Mouse (Mus musculus): ENCODE measurements around the gene Erp29.

The Erp29 gene

DNA sequence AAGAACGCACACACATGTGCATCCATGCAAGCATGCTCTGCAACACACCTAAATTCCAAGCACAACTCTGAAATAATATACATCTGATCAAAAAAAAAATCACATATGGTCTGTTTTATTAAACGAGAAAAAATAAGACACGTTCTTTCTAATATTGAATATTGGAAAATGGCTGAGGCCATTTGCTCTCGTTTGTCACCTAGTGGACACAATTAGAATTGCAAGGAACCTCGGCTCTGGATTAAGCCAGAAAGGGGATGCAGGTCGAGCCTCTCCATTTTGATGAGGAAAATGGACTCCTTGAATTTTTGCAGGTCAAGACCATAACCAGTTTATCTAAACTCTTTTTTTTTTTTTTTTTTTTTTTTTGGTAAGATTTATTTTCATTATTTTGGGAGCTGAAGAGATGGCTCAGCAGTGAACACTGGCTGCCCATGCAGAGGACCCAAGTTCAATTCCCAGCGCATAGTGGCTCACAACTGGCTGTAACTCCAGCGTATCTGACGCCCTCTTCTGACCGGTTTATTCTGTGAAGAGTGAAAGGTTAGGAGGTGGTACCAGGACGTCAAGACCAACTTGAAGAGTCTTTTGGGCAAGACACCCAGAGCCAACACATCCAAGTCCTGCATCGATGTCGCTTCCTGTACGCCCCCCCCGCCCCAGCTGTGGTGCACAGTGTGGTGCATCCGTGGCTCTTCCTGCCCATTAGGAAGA, 59.5 kb downstream of the Erp29 start:
- in situ Hi-C loops (cut with MboI, MseI), result loop anchor here (25.0 kb wide), 1 partner anchor 1744 kb away; the partner anchor contains the start of genes Rhof and Setd1b

DNA sequence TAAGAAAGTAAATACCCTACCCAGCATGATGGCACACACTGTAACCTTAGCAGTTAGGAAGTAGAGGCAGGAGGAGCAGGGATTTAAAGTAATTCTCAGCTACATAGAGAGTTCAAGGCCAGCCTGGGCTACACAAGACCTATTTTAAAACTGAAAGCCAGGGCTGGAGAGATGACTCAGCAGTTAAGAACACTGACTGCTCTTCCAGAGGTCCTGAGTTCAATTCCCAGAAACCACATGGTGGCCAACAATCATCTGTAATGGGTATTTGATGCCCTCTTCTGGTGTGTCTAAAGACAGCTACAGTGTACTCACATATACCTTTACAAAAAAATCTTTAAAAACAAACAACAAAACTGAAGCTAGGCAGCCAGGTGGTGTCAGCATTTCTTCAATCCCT, 62.6 kb downstream of the Erp29 start:
- in situ Hi-C loops (cut with MboI, MseI), result loop anchor here (25.0 kb wide), 1 partner anchor 1748 kb away; the partner anchor contains the start of genes Rhof and Setd1b

DNA sequence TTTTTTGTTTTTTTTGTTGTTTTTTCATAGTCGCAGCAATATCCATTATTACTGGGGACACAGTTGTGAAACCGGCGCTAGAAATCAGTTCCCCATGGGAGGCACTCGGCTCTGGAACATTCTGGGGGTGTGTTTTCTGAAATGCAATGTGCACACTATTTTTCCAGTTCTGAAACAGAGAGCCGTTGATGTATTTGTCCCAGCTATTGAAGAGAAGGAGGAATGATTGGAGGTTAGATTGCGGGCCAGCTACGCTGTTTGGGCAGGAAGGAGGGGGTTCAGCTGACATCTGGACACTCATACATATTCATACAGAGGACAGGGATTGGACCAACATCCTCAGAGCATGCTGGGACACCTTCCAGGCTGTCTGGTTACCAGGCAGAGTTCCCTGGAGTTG, 63.2 kb downstream of the Erp29 start:
- in situ Hi-C loops (cut with MboI, MseI), result loop anchor here (25.0 kb wide), 1 partner anchor 1748 kb away; the partner anchor contains the start of genes Rhof and Setd1b

DNA sequence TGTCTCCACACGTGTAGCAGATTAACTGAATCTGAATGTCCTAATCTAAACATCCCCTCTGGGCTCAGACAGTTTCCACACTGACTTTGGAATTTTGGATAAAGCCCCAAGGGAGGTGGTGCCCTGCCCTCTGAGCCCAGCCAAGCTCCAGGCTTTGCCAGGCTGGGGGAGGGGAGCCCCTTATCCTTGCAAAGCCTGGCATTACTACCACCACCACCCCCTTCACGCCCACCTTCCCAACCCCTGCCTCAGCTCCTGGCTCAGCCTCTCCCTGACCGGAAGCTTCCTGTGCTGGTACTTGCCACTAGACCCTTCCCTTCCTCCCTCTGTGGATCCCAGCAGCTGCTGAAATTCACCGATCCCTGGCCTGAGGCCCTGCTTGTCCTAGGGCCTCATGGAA, 65.2 kb downstream of the Erp29 start:
- in situ Hi-C loops (cut with MboI, MseI), result loop anchor here (25.0 kb wide), 1 partner anchor 1750 kb away; the partner anchor contains the start of genes Rhof and Setd1b

DNA sequence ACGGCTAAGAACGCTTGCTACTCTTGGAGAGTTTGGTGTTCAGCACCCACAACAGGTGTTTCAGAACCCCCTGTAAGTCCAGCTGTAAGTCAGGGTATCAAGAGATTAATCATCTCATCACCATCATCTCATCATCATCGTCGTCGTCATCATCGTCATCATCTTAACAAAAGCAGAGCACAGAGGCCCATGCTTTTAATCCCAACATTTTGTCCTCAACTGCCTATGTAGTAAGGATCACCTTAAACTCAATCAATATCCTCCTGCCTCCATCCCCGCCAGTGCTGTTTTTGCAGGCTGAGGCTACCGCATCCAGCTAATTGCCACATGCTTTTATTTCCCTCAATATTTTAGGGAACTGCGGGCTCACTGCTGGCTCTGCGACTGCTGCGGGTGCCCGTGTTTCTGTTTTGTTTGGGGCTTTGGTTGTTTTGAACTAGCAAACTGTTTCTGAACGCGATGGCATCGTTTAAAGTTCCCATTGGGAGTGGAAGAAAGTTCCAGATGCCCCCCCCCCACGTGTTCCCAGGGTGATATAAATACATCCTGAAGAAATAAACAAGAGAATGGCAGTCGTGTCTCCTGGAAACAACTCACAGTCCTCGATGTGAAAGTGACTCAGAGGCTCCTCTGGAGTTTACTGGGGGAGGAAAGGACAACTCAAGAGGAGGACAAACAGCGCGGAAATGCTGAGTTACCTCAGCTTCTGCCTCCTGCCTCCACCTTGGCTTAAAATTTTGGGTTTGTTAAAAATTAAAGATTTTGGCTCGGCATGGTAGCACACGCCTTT, 66.0 kb downstream of the Erp29 start:
- in situ Hi-C loops (cut with MboI, MseI), result loop anchor here (25.0 kb wide), 1 partner anchor 1751 kb away; the partner anchor contains the start of genes Rhof and Setd1b

DNA sequence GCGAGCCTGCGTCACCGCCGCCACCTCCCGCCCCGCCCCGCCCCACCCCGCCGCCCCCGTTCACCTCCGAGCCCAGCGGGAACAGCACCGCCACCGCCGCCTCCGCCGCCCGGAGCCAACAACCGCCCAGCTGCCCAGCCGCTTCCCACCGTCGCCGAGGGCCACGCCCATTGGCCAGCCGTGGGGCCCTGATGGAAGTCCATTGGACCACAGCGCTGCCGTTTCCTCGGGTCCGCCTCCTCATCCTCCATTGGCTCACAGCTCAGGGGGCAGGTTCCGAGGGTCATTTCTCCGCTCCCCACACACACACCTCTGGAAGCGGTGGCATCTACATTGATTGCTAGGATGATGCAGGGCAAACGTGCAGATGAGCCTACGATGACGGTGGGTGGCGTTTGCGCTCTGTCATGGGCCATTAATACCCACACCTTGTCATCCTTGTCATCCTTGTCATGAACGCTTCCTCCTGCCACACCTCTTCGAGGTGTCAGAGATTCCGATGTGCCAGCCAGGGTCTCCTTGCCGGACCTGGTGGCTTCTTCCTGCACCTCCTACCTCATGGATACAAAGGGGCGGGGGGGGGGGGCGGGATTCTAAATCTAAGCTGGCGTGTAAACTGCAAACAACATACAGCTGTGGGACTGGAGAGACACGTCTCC, 66.7 kb downstream of the Erp29 start, which contains the start of gene Trafd1:
Trafd1 (minus strand) TSS at position 172 of the 659 bp plus-strand sequence.
- in situ Hi-C loops (cut with MboI, MseI), result loop anchor here (25.0 kb wide), 1 partner anchor 1752 kb away; the partner anchor contains the start of genes Rhof and Setd1b

DNA sequence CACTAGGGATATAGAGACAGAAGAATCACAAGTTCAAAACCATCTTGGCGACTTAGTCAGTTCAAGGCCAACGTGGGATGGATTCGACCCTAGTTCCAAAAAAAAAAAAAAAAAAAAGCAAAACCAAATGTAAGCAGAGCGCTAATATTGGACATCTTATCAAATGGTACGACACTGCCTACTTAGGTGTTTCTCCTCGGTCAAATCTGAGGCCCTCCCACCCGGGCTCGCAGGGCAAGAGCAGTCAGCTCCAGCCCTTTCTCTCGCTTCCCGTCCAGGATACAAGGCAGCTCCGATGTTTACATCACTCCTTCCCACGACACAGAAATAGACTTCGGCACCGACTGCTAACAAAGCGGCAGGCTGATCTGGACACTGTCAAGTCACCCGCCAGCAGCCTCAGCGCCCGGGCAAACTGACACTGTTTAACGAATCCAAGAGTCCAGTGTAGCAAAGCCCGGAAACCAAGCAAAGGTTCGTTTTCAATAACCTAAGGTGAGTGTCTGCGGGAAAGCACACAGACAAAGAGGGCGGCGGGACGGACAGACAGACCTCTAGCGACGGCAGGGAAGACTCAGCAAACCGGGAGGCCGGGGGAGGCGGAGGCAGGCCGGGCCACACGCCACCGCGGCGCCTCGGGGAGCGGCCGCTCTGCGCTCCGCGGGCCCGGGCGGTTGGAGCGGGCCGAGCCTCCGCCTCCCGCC, 67.4 kb downstream of the Erp29 start:
- in situ Hi-C loops (cut with MboI, MseI), result loop anchor here (5.0 to 25.0 kb wide), 2 partner anchors 168 to 1752 kb away; partner anchors contain the start of genes Rhof and Setd1b

DNA sequence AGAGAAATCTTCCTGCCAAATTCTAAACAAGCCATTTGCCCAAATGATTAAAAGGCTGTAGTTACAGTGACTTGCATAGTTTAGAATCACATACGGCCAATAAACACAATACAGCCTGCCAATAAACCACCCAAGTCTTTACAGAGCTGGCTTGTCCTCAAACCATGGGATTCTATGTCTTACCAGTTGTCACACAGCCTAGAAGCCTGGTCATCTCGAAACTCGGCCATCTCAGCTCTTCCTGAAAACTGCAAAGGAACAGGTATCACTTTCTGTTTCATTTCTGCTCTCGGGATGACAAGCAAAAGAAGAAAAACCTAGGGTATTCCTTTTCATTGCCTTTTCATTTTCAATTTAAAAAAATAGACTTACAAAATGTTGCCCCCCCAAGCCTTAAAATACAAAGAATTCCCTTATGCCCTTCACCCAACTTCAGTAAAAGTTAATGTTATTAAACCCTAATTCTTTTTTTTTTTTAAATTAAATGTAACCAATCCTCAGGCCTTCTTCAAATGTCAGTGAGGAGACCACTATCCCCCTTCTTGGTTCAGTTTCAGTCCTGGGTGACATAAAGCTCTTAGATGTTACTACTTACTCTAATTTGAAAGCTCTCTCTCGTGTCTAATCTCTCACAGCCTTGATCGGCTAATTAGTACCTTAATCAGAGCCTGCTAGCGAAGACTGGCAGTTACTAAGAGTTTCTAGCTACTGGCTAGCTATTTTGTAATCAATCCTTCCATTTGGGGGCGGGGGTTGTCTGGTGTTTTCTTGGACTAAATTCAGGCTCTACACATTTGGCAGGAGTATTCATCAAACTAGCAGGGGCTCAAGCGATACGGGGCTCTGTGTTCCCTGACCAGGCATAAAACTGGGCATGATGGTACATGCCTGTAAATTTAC, 68.2 kb downstream of the Erp29 start:
- in situ Hi-C loops (cut with MboI, MseI), result loop anchor here (5.0 to 25.0 kb wide), 2 partner anchors 167 to 1753 kb away; partner anchors contain the start of genes Rhof and Setd1b

DNA sequence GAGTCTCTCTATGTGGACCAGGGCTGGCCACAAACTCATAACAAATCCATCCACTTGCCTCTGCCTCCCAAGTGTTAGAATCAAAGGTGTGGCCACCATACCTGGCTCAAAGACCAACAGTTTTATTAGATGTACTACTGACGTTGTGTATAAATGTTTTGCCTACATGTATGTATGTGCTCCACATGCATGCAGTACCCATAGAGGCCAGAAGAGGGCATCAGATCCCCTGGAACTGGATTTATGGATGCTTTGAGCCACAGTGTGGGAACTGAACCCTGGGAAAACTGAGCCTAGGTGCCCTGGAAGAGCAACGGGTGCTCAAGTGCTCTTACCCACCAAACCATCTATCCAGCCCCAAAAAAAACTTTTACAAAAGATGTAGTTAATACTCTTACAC, 71.6 kb downstream of the Erp29 start:
- in situ Hi-C loops (cut with MboI, MseI), result loop anchor here (5.0 to 25.0 kb wide), 2 partner anchors 163 to 1757 kb away; partner anchors contain the start of genes Rhof and Setd1b

DNA sequence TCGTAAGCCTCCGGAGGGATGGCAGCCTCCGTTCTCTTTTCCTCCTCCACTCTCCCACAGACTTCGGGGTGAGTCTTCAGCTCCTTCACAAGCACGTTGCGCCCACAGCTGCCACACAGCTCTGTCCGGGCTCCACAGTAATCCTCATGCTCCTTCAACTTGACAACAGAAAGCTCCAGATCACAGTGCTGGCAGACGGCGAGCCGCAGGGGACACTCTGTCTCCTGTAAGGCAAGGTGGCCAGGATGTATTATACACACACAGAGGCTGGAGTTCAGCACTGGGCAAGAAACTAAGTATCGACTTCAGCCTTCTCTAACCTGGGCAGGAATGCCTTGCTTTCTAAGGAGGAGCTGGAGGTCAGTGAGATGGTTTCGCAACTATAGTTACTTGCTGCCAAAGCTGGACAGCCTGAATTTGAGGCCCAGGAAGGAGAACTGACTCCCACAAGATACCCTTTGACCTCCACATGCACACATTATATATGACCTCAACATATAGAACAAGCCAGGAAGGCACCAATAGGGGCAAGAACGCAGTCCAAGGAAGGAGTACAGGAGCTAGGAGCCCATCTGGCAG, 73.5 kb downstream of the Erp29 start:
- in situ Hi-C loops (cut with MboI, MseI), result loop anchor here (25.0 kb wide), 1 partner anchor 1759 kb away; the partner anchor contains the start of genes Rhof and Setd1b
